Mouse (Mus musculus) limb, embryonic 14.5 days (tissue): ENCODE measurements at regions not wholly inside any gene's neighbourhood (a gene's known extent, or its start where the extent isn't known, plus 50 kb on each side); places are given as distances from the start of the nearest gene placed in this dataset.
A peak's percentile ranks its signal among the peaks of the same experiment; 100 is the strongest.
"Not testable (repeated sequence)": the region's sequence is repeated elsewhere in the genome, so short reads cannot be mapped to it uniquely, and the experiment has no call there.

Source experiments
- ATAC-seq: fragments of 200-750 bp; cut with Nextera tagmentation; 2 replicates; pipeline ENCODE4 v1.8.0; 2017; ENCODE audit warnings: low read depth, moderate number of reproducible peaks, moderate TSS enrichment; ENCODE audit not compliant: low FRiP score
- DNase-seq: peaks from one replicate; pipeline ENCODE4 v3.0.0-alpha.2; 2015; ENCODE audit warnings: low spot score
- H3K27ac ChIP-seq: fragments of 300-500 bp; sonication (generic); replicated peaks from 2 replicates; pipeline ENCODE4 v1.5.1; 2014; ENCODE audit warnings: low read depth, mild to moderate bottlenecking, low read length, moderate library complexity, mixed read lengths
- H3K27me3 ChIP-seq: fragments of 300-500 bp; sonication (generic); 2 replicates; pipeline ENCODE4 v1.6.1; 2014; ENCODE audit warnings: low read length, mixed read lengths; ENCODE audit not compliant: control insufficient read depth, insufficient read depth
- H3K36me3 ChIP-seq: fragments of 300-500 bp; sonication (generic); 2 replicates; pipeline ENCODE4 v1.6.1; 2014; ENCODE audit warnings: mild to moderate bottlenecking, low read length, moderate library complexity, mixed read lengths; ENCODE audit not compliant: control insufficient read depth, insufficient read depth
- H3K4me1 ChIP-seq: fragments of 300-500 bp; sonication (generic); 2 replicates; pipeline ENCODE4 v1.6.1; 2014; ENCODE audit warnings: antibody characterized with exemption, low read length, mixed read lengths; ENCODE audit not compliant: control insufficient read depth, insufficient read depth
- H3K4me2 ChIP-seq: fragments of 300-500 bp; sonication (generic); replicated peaks from 2 replicates; pipeline ENCODE4 v1.6.1; 2014; ENCODE audit warnings: low read depth, mild to moderate bottlenecking, low read length, moderate library complexity; ENCODE audit not compliant: severe bottlenecking
- H3K4me3 ChIP-seq: fragments of 300-500 bp; sonication (generic); replicated peaks from 2 replicates; pipeline ENCODE4 v1.5.1; 2014; ENCODE audit warnings: low read length
- H3K9ac ChIP-seq: fragments of 300-500 bp; sonication (generic); 2 replicates; pipeline ENCODE4 v1.6.1; 2014; ENCODE audit warnings: mild to moderate bottlenecking, low read depth, low read length, moderate library complexity; ENCODE audit not compliant: severe bottlenecking
- H3K9me3 ChIP-seq: fragments of 300-500 bp; sonication (generic); 2 replicates; pipeline ENCODE4 v1.6.1; 2016; ENCODE audit warnings: low read length; ENCODE audit not compliant: control insufficient read depth
- POLR2A ChIP-seq: fragments of 200-500 bp; IDR thresholded peaks from 2 replicates; pipeline ENCODE4 v1.8.0; 2012; ENCODE audit warnings: inconsistent platforms, mild to moderate bottlenecking, moderate library complexity, borderline replicate concordance; ENCODE audit not compliant: insufficient read depth, insufficient read length; ENCODE audit errors: extremely low read depth
- WGBS: fragments of 180-500 bp; shearing (Covaris S2); extraction: QIAGEN DNeasy Blood & Tissue Kit; methylation state at CpG from one replicate; pipeline ENCODE4 v1.1.7; 2014; 5-methylcytosine and 5-hydroxymethylcytosine counted together

DNA sequence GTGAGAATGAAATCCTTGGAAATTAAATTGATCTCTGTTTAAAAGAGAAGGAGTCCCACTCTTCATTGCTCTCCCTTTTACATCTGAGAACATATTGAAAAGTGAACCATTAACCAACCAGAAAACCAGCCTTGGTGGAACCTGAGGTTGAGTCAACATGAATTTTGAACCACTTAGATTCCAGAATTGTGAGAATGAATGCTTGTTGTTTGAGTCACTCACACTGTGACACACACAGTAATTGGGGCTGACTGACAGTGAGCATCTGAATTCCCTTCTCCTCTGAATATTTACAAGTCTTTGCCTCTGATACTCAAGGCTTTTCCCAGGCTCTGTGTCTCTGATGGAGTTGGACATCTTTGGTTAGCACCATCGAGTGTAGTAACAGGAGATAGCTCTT is 1008.0 kb upstream of the Fam98a start:
- no peaks in the 10 kb centered on the region for H3K4me1 ChIP-seq

DNA sequence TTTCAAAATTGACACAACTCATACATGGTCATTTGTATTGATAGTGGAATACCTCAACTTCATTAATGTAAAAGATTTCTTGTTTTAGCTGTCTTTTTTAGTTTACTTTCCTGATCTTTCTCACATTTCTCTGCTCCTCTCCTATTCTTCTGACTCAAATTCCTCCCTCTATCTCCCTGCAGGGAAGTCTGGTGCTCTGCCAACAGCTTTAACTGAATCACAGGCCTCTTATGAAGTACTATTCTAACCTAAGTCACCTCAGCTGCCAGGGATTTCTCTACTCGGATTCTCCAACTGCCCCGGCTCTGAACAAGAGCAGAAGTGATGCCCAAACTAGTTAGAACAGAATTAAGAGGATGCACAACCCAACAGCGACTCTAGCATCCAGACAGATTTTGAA is 993.8 kb upstream of the Fam98a start:
- ATAC-seq = no peak
- no peaks in the 10 kb centered on the region for H3K36me3 ChIP-seq
- peak; percentile 5 for DNase-seq

More for the DNA sequence above, 1008.0 kb upstream of the Fam98a start:
- Histone ChIP-seq H3K36me3 (no peaks in the 10 kb centered on the region), H3K4me2 (no peak overlapping the region), H3K9ac (no peak overlapping the region), H3K9me3 (no peaks in the 10 kb centered on the region), H3K4me3 (no peak overlapping the region), H3K27ac (no peak overlapping the region), H3K27me3 (no peaks in the 10 kb centered on the region)
- WGBS = 79% methylated on average over 1 of the region's 1 CpGs
- TF ChIP-seq POLR2A = no peak
- DNase-seq (no peak), ATAC-seq (no peak)

DNA sequence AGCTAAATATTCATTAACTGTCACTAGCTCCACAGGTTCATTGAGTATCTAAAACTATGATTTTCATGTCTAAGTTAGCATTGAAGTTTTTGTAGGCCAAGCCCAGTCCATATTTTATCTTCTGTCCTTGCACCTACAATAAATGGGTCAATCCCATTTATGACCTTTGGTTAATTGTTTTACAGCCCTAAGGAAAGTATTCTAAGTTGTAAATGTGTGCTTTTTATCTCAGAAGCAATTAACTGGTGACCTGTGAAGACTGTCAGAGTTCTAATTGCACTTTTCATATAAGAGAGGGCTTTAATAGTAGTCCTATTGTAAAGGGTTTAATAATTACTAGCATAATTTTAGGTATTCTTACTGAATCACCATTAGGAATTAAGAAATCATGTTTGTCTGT is 984.0 kb upstream of the Fam98a start:
- Histone ChIP-seq H3K4me1 (no peaks in the 10 kb centered on the region), H3K4me2 (no peak overlapping the region), H3K27ac (no peak overlapping the region), H3K9me3 (no peaks in the 10 kb centered on the region), H3K36me3 (no peaks in the 10 kb centered on the region), H3K27me3 (no peaks in the 10 kb centered on the region), H3K4me3 (no peak overlapping the region), H3K9ac (no peak overlapping the region)
- ATAC-seq (no peak), DNase-seq (no peak)
- no peak for TF ChIP-seq POLR2A

More for the DNA sequence above, 993.8 kb upstream of the Fam98a start:
- Histone ChIP-seq H3K9ac (no peak overlapping the region), H3K9me3 (no peaks in the 10 kb centered on the region), H3K27me3 (no peaks in the 10 kb centered on the region), H3K4me2 (no peak overlapping the region), H3K4me3 (no peak overlapping the region), H3K27ac (no peak overlapping the region), H3K4me1 (no peaks in the 10 kb centered on the region)
- WGBS = 71% methylated on average over 3 of the region's 3 CpGs
- no peak for TF ChIP-seq POLR2A

DNA sequence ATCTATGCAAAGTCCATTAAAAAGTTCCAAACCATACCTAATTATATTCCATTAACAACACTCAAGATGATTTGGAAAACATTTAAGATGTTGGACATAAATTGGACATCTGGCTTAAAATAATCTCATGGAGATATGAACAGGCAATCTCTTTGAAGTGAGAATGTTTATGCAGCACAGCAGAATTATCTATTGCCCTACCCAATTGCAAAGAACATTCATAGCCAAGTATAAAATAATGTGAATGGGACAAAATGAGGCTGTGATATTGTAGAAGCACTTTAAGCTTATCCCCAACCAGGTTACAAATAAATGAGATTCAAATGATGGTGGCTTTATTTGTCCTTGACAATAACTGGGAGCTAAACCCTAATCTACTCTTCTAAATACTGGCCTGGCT is 950.0 kb upstream of the Fam98a start:
- H3K27me3 ChIP-seq = no peaks in the 10 kb centered on the region
- H3K4me2 ChIP-seq = no peak overlapping the region
- TF ChIP-seq POLR2A = no peak
- no peaks in the 10 kb centered on the region for H3K36me3 ChIP-seq
- ATAC-seq = no peak
- no peaks in the 10 kb centered on the region for H3K4me1 ChIP-seq
- H3K9ac ChIP-seq = no peak overlapping the region
- H3K9me3 ChIP-seq = no peaks in the 10 kb centered on the region
- no peak for DNase-seq
- H3K27ac ChIP-seq = no peak overlapping the region
- no peak overlapping the region for H3K4me3 ChIP-seq

DNA sequence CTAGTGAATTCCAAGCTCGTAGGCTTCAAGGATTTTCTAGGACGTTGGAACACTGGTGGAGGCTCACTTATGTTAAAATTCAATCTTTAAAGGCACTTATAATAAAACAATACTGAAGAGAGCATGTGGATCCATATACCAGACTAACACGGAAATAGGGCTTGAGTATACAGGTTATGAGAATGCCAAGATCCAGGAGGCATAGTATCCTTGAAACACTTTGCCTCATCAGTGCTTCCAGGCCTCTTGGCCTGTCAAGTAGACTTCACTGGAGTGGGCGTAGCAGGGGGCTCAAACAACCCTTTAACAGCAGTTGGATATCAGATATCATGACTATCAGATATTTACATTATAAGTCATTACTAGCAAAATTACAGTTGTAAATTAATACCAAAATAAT is 948.7 kb upstream of the Fam98a start:
- H3K36me3 ChIP-seq = no peaks in the 10 kb centered on the region
- H3K27me3 ChIP-seq = no peaks in the 10 kb centered on the region
- no peak for ATAC-seq
- WGBS = 79% methylated on average over 4 of the region's 4 CpGs
- no peak overlapping the region for H3K27ac ChIP-seq
- TF ChIP-seq POLR2A = no peak
- no peak for DNase-seq
- no peaks in the 10 kb centered on the region for H3K4me1 ChIP-seq
- no peaks in the 10 kb centered on the region for H3K9me3 ChIP-seq
- no peak overlapping the region for H3K9ac ChIP-seq
- H3K4me2 ChIP-seq = no peak overlapping the region
- no peak overlapping the region for H3K4me3 ChIP-seq

DNA sequence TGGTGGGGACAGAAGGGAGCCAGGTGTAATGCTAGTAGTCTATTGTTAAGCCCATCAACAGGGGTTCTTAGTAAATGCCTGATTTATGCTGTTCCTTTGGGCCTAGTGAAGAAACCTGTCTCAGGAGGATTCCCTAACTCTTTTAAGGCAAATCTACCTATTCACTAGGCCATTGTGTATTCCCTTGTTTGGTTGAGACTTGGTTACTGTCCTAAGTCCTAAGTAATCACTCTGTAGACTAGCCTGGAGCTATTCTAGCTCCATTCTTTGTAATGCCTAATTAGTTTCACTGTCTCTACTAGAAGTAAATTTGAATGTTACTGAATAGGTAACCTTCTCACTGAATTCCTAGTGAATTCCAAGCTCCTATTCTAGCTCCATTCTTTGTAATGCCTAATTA is 948.2 kb upstream of the Fam98a start:
- H3K36me3 ChIP-seq, H3K4me2 ChIP-seq, H3K9me3 ChIP-seq, DNase-seq, ATAC-seq, H3K27ac ChIP-seq, H3K4me1 ChIP-seq, H3K9ac ChIP-seq, H3K27me3 ChIP-seq, H3K4me3 ChIP-seq: not testable (repeated sequence)
